Mouse (Mus musculus) intestine, embryonic 16.5 days (tissue): ENCODE results near the gene Map9. TPM values are rescaled to one million over a fixed set of nuclear protein-coding genes. Genes with fewer than 3 reads are reported as not detected.

Experiments
- polyA plus RNA-seq: library from polyadenylated mRNA; unstranded; fragments of >200 nt; fragmentation: Nextera tagmentation; extraction: Ambion mirVana; gene quantifications from 2 replicates; pipeline ENCODE4 v1.2.1, GENCODE M21; 2015

Map9 gene
- polyA plus RNA-seq, 1 experiment from 2014 or later: 4.5 TPM

Other genes starting within 250 kb of the Map9 start
- 38.8 and 38.9 TPM in 2 replicates for gene Gucy1a1, start 212.3 kb upstream of the Map9 start, polyA plus RNA-seq
- gene Npy2r, start 190.0 kb downstream of the Map9 start, polyA plus RNA-seq: 1.2 and 1.3 TPM in 2 replicates